Mouse (Mus musculus): ENCODE results near the gene 3830403N18Rik.
"Not testable (repeated sequence)": the region's sequence is repeated elsewhere in the genome, so short reads cannot be mapped to it uniquely, and the experiment has no call there.

3830403N18Rik gene

DNA sequence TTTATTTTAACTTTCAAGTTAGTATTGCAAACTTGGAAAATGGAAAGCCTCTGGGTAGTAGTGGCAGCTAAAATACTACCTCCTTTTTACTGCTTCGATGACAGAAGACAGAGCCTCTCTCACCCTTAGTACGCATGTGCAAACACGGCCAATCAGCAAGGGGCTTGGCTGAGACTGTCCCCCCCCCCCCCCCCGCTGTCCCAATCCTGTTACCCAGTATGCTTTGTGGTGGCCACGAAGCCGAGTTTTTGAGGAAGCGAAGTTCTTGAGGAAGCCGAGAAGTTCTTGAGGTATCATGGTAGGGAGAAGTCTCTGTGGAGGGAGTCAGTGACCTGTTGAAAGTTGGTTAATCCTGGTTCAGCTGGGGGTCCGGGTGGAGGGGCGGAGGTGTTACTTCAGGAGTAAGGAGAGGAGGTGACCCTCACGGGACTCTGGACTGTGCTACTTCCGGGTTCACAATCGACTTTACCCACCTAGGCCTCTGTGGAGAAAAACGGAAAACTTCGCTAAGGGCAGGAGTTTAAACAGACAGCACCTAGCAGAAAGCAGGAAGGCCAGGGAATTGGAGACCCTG is at the start of gene 3830403N18Rik:
3830403N18Rik (plus strand) TSS at position 237 of the 574 bp plus-strand sequence.
- not testable (repeated sequence) for DNase-seq (ENCODE audit: low read depth, low spot score)

DNA sequence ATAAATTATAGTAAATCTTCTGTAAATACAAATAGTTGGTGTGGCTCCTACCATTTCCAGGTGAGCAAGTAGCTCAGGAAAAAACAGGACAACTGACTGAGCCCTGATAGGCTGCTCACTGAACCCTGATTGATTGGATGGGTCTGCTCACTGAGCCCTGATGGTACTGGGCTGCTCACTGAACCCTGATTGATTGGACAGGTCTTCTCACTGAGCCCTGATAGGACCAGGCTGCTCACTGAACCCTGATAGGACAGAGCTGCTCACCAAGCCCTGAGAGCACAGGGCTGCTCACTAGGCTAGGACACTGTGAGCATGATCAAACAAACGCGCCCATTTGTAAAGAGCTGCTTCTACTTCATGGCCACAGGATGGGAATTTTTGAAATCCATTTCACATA is 15.0 kb downstream of the 3830403N18Rik start:
- DNase-seq (ENCODE audit: low read depth, low spot score): no peak

DNA sequence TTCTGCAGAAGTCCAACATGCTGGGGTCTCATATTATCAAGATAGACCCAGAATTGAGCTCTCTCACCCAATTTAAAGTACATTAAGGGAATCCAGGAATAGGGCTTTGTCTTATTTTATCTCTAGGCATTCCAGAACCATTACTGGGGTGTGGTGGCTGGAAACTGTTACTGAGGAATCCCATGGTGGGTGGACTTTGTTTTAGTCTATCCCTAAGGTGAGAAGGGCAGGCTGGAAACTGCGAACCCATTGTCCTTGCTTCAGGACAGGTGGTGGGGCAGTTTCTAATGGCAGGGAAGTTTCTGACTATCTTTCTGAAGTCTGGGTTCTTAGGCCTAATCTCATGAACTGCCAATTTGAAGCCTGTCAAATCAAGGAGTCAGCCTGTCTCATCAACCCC is 50.1 kb downstream of the 3830403N18Rik start:
- not testable (repeated sequence) for DNase-seq (ENCODE audit: low read depth, low spot score)

All from 3T3-L1 (cell line).